Mouse (Mus musculus): ENCODE measurements around the gene Hist1h1a. TPM values are rescaled to one million over a fixed set of nuclear protein-coding genes. Genes with fewer than 3 reads are reported as not detected.

Hist1h1a gene
- polyA plus RNA-seq, 1 experiment = not detected

- Histone ChIP-seq H3K27ac (ENCODE audit: insufficient read depth, low read depth, low read length) (no peak overlapping the region), H3K4me3 (ENCODE audit: insufficient read depth, low read depth, low read length) (no peak overlapping the region), H3K4me1 (ENCODE audit: control insufficient read depth, insufficient read depth, low read length) (no peaks in the 10 kb centered on the region)
- WGBS = 87% methylated on average over 7 of the region's 7 CpGs
- no peak for TF ChIP-seq CTCF (IDR thresholded peaks at IDR 0.05; ENCODE audit: insufficient read depth, low read depth, low read length)
- no peak for TF ChIP-seq POLR2A (IDR thresholded peaks at IDR 0.05; ENCODE audit: insufficient read depth, low read depth, low read length)
Measured at GRCm38 (mm10) chr13:23778339-23778738, 14.9 kb downstream of the Hist1h1a start.

DNA sequence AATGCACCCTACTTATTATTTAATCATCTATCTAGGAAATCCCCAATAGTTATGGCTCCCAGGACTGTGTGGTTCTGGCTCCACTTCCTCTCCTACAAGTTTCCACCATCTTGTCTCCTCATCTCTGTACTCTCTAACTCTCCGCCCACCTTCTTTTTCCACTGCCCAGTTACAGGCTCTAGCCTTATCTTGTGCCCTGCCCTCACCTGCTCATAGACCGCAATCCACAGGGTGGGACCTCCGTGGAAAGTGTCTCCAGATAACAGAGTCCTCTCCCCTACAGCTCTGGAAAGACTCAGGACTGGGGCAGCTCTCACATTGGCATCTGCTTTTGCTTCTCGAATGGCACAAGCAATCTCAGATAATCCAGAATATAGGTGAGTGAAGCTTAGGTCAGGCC, 15.6 kb downstream of the Hist1h1a start:
- 92% methylated on average over 4 of the region's 4 CpGs for WGBS
- Histone ChIP-seq H3K27ac (ENCODE audit: insufficient read depth, low read depth, low read length) (no peak overlapping the region), H3K4me1 (ENCODE audit: control insufficient read depth, insufficient read depth, low read length) (no peaks in the 10 kb centered on the region), H3K4me3 (ENCODE audit: insufficient read depth, low read depth, low read length) (no peak overlapping the region)
- TF ChIP-seq POLR2A (IDR thresholded peaks at IDR 0.05; ENCODE audit: insufficient read depth, low read depth, low read length) (no peak), CTCF (IDR thresholded peaks at IDR 0.05; ENCODE audit: insufficient read depth, low read depth, low read length) (no peak)

DNA sequence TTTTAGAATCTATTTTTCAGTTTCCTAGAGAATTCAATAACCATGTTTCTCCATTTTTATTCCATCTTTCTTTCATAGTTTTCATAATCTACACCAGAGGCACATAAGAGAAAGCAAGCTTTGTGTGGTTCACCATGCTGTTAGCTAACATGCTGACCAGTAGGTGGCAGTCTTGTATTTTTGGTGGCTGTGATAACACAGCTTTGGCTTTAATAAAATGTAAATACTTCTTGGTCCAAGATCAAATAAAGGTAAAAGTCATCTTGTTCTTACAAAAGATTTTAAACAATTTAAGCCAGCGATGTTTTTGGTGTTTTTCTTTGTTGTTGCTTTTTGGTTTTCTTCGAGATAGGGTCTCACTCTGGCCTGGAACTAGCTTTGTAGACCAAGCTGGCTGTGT, 29.1 kb downstream of the Hist1h1a start:
- TF ChIP-seq CTCF (IDR thresholded peaks at IDR 0.05; ENCODE audit: insufficient read depth, low read depth, low read length) (no peak), POLR2A (IDR thresholded peaks at IDR 0.05; ENCODE audit: insufficient read depth, low read depth, low read length) (no peak)
- 38% methylated on average over 2 of the region's 2 CpGs for WGBS
- Histone ChIP-seq H3K4me3 (ENCODE audit: insufficient read depth, low read depth, low read length) (no peak overlapping the region), H3K4me1 (ENCODE audit: control insufficient read depth, insufficient read depth, low read length) (no peaks in the 10 kb centered on the region), H3K27ac (ENCODE audit: insufficient read depth, low read depth, low read length) (no peak overlapping the region)

- Histone ChIP-seq H3K4me3 (ENCODE audit: insufficient read depth, low read depth, low read length) (no peak overlapping the region), H3K27ac (ENCODE audit: insufficient read depth, low read depth, low read length) (no peak overlapping the region), H3K4me1 (ENCODE audit: control insufficient read depth, insufficient read depth, low read length) (no peaks in the 10 kb centered on the region)
- 88% methylated on average over 5 of the region's 5 CpGs for WGBS
- TF ChIP-seq POLR2A (IDR thresholded peaks at IDR 0.05; ENCODE audit: insufficient read depth, low read depth, low read length) = no peak
- no peak for TF ChIP-seq CTCF (IDR thresholded peaks at IDR 0.05; ENCODE audit: insufficient read depth, low read depth, low read length)
Measured at GRCm38 (mm10) chr13:23799405-23799804, 35.9 kb downstream of the Hist1h1a start.

DNA sequence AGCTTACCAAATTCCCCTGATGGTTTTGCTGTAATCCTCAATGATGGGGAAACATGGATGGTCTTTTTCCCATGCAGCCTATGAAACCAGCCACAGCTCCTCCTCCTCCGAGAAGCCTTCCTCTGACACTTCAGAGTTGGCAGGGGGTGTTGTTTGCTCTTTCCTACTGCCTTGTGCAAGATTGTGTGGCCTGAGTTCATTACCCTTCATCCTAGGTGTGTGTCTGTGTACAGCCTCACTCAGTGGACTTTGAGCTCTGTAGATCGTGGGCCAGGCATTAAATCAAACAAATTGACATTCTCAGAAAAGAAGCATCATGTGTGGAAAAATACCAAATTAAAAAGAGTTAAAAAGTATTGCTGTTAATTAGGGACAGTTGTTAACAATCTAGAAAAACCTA, 41.1 kb downstream of the Hist1h1a start:
- TF ChIP-seq POLR2A (IDR thresholded peaks at IDR 0.05; ENCODE audit: insufficient read depth, low read depth, low read length) (no peak), CTCF (IDR thresholded peaks at IDR 0.05; ENCODE audit: insufficient read depth, low read depth, low read length) (no peak)
- no peak overlapping the region for H3K4me3 ChIP-seq (ENCODE audit: insufficient read depth, low read depth, low read length)
- WGBS = 87% methylated on average over 2 of the region's 2 CpGs

GRCm38 (mm10) chr13:23806422-23807052, 43.1 kb downstream of the Hist1h1a start, which contains the start of gene Slc17a2:
Gene Slc17a2, plus strand, starts transcription at chr13:23806993.
- no peak within 1 kb of the TSS for H3K4me3 ChIP-seq (ENCODE audit: insufficient read depth, low read depth, low read length)
- no peak within 1 kb of the TSS for H3K27ac ChIP-seq (ENCODE audit: insufficient read depth, low read depth, low read length)
- TF ChIP-seq POLR2A (IDR thresholded peaks at IDR 0.05; ENCODE audit: insufficient read depth, low read depth, low read length) (no peak), CTCF (IDR thresholded peaks at IDR 0.05; ENCODE audit: insufficient read depth, low read depth, low read length) (no peak)
- H3K4me1 ChIP-seq (ENCODE audit: control insufficient read depth, insufficient read depth, low read length) = no peaks in the 10 kb centered on the region
- WGBS = 93% methylated on average over 15 of the region's 15 CpGs

More for the DNA sequence above, 41.1 kb downstream of the Hist1h1a start:
- Histone ChIP-seq H3K4me1 (ENCODE audit: control insufficient read depth, insufficient read depth, low read length) (no peaks in the 10 kb centered on the region), H3K27ac (ENCODE audit: insufficient read depth, low read depth, low read length) (no peak overlapping the region)

Other genes with a start within 250 kb of the Hist1h1a start
- not detected in 2 replicates for gene Hist1h4h, start 232.6 kb upstream of the Hist1h1a start, polyA plus RNA-seq (2012; ENCODE audit: insufficient read depth, insufficient read length, low replicate concordance, missing spikeins)
- gene Hist1h2af, start 229.8 kb upstream of the Hist1h1a start, polyA plus RNA-seq (2012; ENCODE audit: insufficient read depth, insufficient read length, low replicate concordance, missing spikeins) = not detected in 2 replicates
- gene Hist1h3g, start 228.2 kb upstream of the Hist1h1a start, polyA plus RNA-seq (2012; ENCODE audit: insufficient read depth, insufficient read length, low replicate concordance, missing spikeins) = not detected in 2 replicates
- gene Hist1h2bh, start 220.3 kb upstream of the Hist1h1a start, polyA plus RNA-seq (2012; ENCODE audit: insufficient read depth, insufficient read length, low replicate concordance, missing spikeins) = not detected in 2 replicates
- gene Hist1h3f, start 219.6 kb upstream of the Hist1h1a start, polyA plus RNA-seq (2012; ENCODE audit: insufficient read depth, insufficient read length, low replicate concordance, missing spikeins) = not detected in 2 replicates
- gene Hist1h4f, start 212.0 kb upstream of the Hist1h1a start, polyA plus RNA-seq (2012; ENCODE audit: insufficient read depth, insufficient read length, low replicate concordance, missing spikeins) = not detected in 2 replicates
- gene Hist1h1d, start 210.4 kb upstream of the Hist1h1a start, polyA plus RNA-seq (2012; ENCODE audit: insufficient read depth, insufficient read length, low replicate concordance, missing spikeins) = not detected in 2 replicates
- not detected in 2 replicates for gene Hist1h3e, start 201.3 kb upstream of the Hist1h1a start, polyA plus RNA-seq (2012; ENCODE audit: insufficient read depth, insufficient read length, low replicate concordance, missing spikeins)
- gene Hist1h2ae, start 192.4 kb upstream of the Hist1h1a start, polyA plus RNA-seq (2012; ENCODE audit: insufficient read depth, insufficient read length, low replicate concordance, missing spikeins) = not detected in 2 replicates
- gene Hist1h2bg, start 192.3 kb upstream of the Hist1h1a start, polyA plus RNA-seq (2012; ENCODE audit: insufficient read depth, insufficient read length, low replicate concordance, missing spikeins) = not detected in 2 replicates
- gene Hist1h2bf, start 189.5 kb upstream of the Hist1h1a start, polyA plus RNA-seq (2012; ENCODE audit: insufficient read depth, insufficient read length, low replicate concordance, missing spikeins) = not detected in 2 replicates
- not detected in 2 replicates for gene Hist1h2ad, start 189.3 kb upstream of the Hist1h1a start, polyA plus RNA-seq (2012; ENCODE audit: insufficient read depth, insufficient read length, low replicate concordance, missing spikeins)
- not detected in 2 replicates for gene Hist1h3d, start 187.9 kb upstream of the Hist1h1a start, polyA plus RNA-seq (2012; ENCODE audit: insufficient read depth, insufficient read length, low replicate concordance, missing spikeins)
- gene Hist1h4d, start 182.1 kb upstream of the Hist1h1a start, polyA plus RNA-seq (2012; ENCODE audit: insufficient read depth, insufficient read length, low replicate concordance, missing spikeins) = not detected in 2 replicates
- not detected in 2 replicates for gene Hist1h2be, start 142.5 kb upstream of the Hist1h1a start, polyA plus RNA-seq (2012; ENCODE audit: insufficient read depth, insufficient read length, low replicate concordance, missing spikeins)
- gene Hist1h1e, start 141.1 kb upstream of the Hist1h1a start, polyA plus RNA-seq (2012; ENCODE audit: insufficient read depth, insufficient read length, low replicate concordance, missing spikeins) = not detected in 2 replicates
- gene Hist1h2ac, start 79.7 kb upstream of the Hist1h1a start, polyA plus RNA-seq (2012; ENCODE audit: insufficient read depth, insufficient read length, low replicate concordance, missing spikeins) = not detected in 2 replicates
- gene Hist1h2bc, start 79.5 kb upstream of the Hist1h1a start, polyA plus RNA-seq (2012; ENCODE audit: insufficient read depth, insufficient read length, low replicate concordance, missing spikeins) = not detected in 2 replicates
- gene Hist1h1t, start 67.9 kb upstream of the Hist1h1a start, polyA plus RNA-seq (2012; ENCODE audit: insufficient read depth, insufficient read length, low replicate concordance, missing spikeins) = not detected in 2 replicates
- gene Hist1h4c, start 65.2 kb upstream of the Hist1h1a start, polyA plus RNA-seq (2012; ENCODE audit: insufficient read depth, insufficient read length, low replicate concordance, missing spikeins) = not detected in 2 replicates
- gene Hfe, start 52.8 kb upstream of the Hist1h1a start, polyA plus RNA-seq (2012; ENCODE audit: insufficient read depth, insufficient read length, low replicate concordance, missing spikeins) = not detected in 2 replicates
- gene Hist1h1c, start 24.9 kb upstream of the Hist1h1a start, polyA plus RNA-seq (2012; ENCODE audit: insufficient read depth, insufficient read length, low replicate concordance, missing spikeins) = not detected in 2 replicates
- not detected in 2 replicates for gene Hist1h3c, start 18.1 kb upstream of the Hist1h1a start, polyA plus RNA-seq (2012; ENCODE audit: insufficient read depth, insufficient read length, low replicate concordance, missing spikeins)
- not detected in 2 replicates for gene Hist1h2bb, start 16.9 kb upstream of the Hist1h1a start, polyA plus RNA-seq (2012; ENCODE audit: insufficient read depth, insufficient read length, low replicate concordance, missing spikeins)
- gene Hist1h2ab, start 12.5 kb upstream of the Hist1h1a start, polyA plus RNA-seq (2012; ENCODE audit: insufficient read depth, insufficient read length, low replicate concordance, missing spikeins) = not detected in 2 replicates
- gene Hist1h3b, start 11.4 kb upstream of the Hist1h1a start, polyA plus RNA-seq (2012; ENCODE audit: insufficient read depth, insufficient read length, low replicate concordance, missing spikeins) = not detected in 2 replicates
- not detected in 2 replicates for gene Hist1h4b, start 6.7 kb upstream of the Hist1h1a start, polyA plus RNA-seq (2012; ENCODE audit: insufficient read depth, insufficient read length, low replicate concordance, missing spikeins)
- gene Hist1h4a, start 2.4 kb upstream of the Hist1h1a start, polyA plus RNA-seq (2012; ENCODE audit: insufficient read depth, insufficient read length, low replicate concordance, missing spikeins) = not detected in 2 replicates
- not detected in 2 replicates for gene Hist1h3a, start 1.3 kb upstream of the Hist1h1a start, polyA plus RNA-seq (2012; ENCODE audit: insufficient read depth, insufficient read length, low replicate concordance, missing spikeins)
- not detected in 2 replicates for gene Trim38, start 6.2 kb downstream of the Hist1h1a start, polyA plus RNA-seq (2012; ENCODE audit: insufficient read depth, insufficient read length, low replicate concordance, missing spikeins)
- not detected in 2 replicates for gene Slc17a2, start 43.3 kb downstream of the Hist1h1a start, polyA plus RNA-seq (2012; ENCODE audit: insufficient read depth, insufficient read length, low replicate concordance, missing spikeins)
- gene Slc17a3, start 75.8 kb downstream of the Hist1h1a start, polyA plus RNA-seq (2012; ENCODE audit: insufficient read depth, insufficient read length, low replicate concordance, missing spikeins) = not detected in 2 replicates
- gene Slc17a1, start 104.1 kb downstream of the Hist1h1a start, polyA plus RNA-seq (2012; ENCODE audit: insufficient read depth, insufficient read length, low replicate concordance, missing spikeins) = not detected in 2 replicates
- gene Slc17a4, start 151.3 kb downstream of the Hist1h1a start, polyA plus RNA-seq (2012; ENCODE audit: insufficient read depth, insufficient read length, low replicate concordance, missing spikeins) = not detected in 2 replicates
- not detected in 2 replicates for gene Hist1h2ba, start 170.5 kb downstream of the Hist1h1a start, polyA plus RNA-seq (2012; ENCODE audit: insufficient read depth, insufficient read length, low replicate concordance, missing spikeins)
- gene Hist1h2aa, start 170.8 kb downstream of the Hist1h1a start, polyA plus RNA-seq (2012; ENCODE audit: insufficient read depth, insufficient read length, low replicate concordance, missing spikeins) = not detected in 2 replicates
- gene Scgn, start 227.5 kb downstream of the Hist1h1a start, polyA plus RNA-seq (2012; ENCODE audit: insufficient read depth, insufficient read length, low replicate concordance, missing spikeins) = not detected in 2 replicates

All from olfactory bulb, adult 2 months (tissue).